Mouse (Mus musculus) heart, adult 2 months (tissue): ENCODE data around the gene Crtc2.

Experiments
- CTCF ChIP-seq: fragments of 200-600 bp; IDR thresholded peaks from 2 replicates; pipeline ENCODE4 v1.8.1; 2022; ENCODE audit warnings: antibody characterized with exemption, mild to moderate bottlenecking, moderate library complexity
- POLR2A ChIP-seq: fragments of 200-500 bp; IDR thresholded peaks from 2 replicates; pipeline ENCODE4 v1.6.1; 2011; ENCODE audit warnings: mild to moderate bottlenecking, low read depth, low read length, control low read depth; ENCODE audit not compliant: insufficient read depth

GRCm38 (mm10) chr3:90255784-90256353, 1.9 kb downstream of the Crtc2 start:
- TF ChIP-seq POLR2A (no peak), CTCF (no peak)
